Mouse (Mus musculus) cortical plate, adult 2 months (tissue): ENCODE results near the gene Zc3hc1. TPM values are rescaled to one million over a fixed set of nuclear protein-coding genes. Genes with fewer than 3 reads are reported as not detected.

Experiments
- H3K27ac ChIP-seq: fragments of 200-500 bp; 2 replicates; pipeline ENCODE4 v1.5.1; 2012; ENCODE audit warnings: low read length, control low read depth, inconsistent platforms; ENCODE audit not compliant: insufficient read depth
- H3K4me1 ChIP-seq: fragments of 200-500 bp; 2 replicates; pipeline ENCODE4 v1.6.1; 2011; ENCODE audit warnings: low read length; ENCODE audit not compliant: control insufficient read depth, insufficient read depth
- H3K4me3 ChIP-seq: fragments of 200-500 bp; 2 replicates; pipeline ENCODE4 v1.5.1; 2011; ENCODE audit warnings: mild to moderate bottlenecking, low read length, control low read depth; ENCODE audit not compliant: insufficient read depth
- CTCF ChIP-seq: fragments of 200-500 bp; IDR thresholded peaks from 2 replicates; pipeline ENCODE4 v1.5.1; 2011; ENCODE audit warnings: mild to moderate bottlenecking, control low read depth, low read length; ENCODE audit not compliant: insufficient read depth; ENCODE audit errors: extremely low read depth
- POLR2A ChIP-seq: fragments of 200-500 bp; IDR thresholded peaks from 2 replicates; pipeline ENCODE4 v1.6.1; 2011; ENCODE audit warnings: mild to moderate bottlenecking, low read length, control low read depth; ENCODE audit not compliant: insufficient read depth; ENCODE audit errors: extremely low read depth
- polyA plus RNA-seq: library from polyadenylated mRNA; depleted of rRNA; stranded (reverse); fragments of >200 nt; gene quantifications from 2 replicates; pipeline ENCODE4 v1.2.3, GENCODE M21; 2012; rRNA removed

Zc3hc1 gene
- 24.3 and 24.9 TPM in 2 replicates for polyA plus RNA-seq

DNA sequence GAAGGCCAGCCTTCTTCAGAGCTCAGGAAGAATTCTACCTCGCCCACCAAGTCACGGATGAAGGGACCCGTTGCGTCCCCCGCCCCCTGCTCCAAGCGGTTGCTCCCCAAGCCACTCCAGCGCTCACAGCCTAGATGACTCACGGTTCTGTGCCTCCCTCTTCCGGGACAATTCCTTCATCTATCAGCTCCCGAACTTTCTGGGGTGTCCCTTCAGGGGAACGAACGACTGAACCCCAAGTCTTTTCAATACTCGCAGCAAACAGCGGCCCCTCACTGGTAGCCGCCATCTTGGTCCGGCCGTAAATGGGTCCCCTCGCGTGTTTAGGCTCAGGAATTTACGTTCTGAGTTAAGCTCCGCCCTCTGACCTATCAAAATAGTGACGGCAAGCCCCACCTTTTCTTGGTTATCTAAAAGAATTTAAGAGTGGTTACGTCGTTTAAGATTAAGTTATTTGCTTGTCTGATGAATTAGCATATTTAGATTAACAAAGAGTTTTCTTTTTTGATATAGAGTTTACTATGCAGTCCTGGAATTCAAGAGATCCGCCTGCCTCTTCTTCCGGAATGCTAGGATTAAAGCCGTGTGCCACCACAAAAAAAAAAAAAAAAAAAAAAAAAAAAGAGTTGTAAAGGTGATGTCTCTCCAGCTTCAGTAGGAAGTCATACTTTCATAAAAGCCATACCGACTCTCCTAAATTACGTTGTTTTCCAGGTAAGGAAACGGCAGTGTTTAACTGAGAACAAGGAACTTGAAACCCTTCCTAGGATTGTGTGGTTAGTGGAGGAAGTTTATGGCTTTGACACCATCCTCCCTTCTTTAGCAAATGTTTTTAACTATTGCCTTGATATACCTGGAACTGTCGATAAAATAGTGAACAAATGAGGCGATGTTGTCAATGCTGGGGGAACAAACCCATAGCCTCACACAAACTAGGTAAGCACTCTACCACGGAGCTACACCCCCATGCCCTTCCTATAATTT, at the start of gene Zc3hc1:
Gene Zc3hc1 (minus strand): TSS at position 315 of the 984 bp plus-strand sequence.
- H3K27ac ChIP-seq, result no peak within 1 kb of the TSS
- H3K4me3 ChIP-seq, result peak within 1 kb of the TSS; percentile 70

GRCm38 (mm10) chr6:30439576-30439975, 48.7 kb upstream of the Zc3hc1 start:
- Histone ChIP-seq H3K27ac (no peak overlapping the region), H3K4me1 (no peaks in the 10 kb centered on the region; the same call in 1 of the 2 replicates), H3K4me3 (no peak overlapping the region)
- TF ChIP-seq CTCF (no peak), POLR2A (no peak)

More for the DNA sequence above, at the start of gene Zc3hc1:
- TF ChIP-seq CTCF (no peak), POLR2A (peak; percentile 80)
- no peaks in the 10 kb centered on the region for H3K4me1 ChIP-seq

- peaks cover 2% of the 10 kb centered on the region; the same call in 1 of the 2 replicates for H3K4me1 ChIP-seq
- no peak overlapping the region for H3K4me3 ChIP-seq
- no peak for TF ChIP-seq POLR2A
- TF ChIP-seq CTCF, result no peak
- H3K27ac ChIP-seq, result no peak overlapping the region
These were observed 46.2 kb upstream of the Zc3hc1 start for GRCm38 (mm10) chr6:30437054-30437453.

DNA sequence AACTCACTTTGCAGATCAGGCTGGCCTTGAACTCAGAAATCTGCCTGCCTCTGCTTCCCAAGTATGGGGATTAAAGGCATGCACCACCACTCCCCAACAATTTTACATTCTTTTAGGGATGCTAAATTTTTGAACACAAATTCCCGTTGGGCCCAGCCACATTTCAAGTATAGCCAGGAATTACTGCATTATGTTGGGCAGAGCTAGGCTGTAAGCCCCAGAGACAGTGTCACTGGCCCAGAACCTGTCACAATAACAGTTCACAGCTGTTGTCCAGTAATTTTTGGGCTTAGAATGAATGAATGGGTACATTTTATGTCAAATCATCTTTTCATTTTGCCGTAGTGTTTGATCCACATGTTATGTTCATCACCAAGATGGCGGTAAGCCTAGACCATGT, 45.6 kb upstream of the Zc3hc1 start:
- TF ChIP-seq POLR2A (no peak), CTCF (no peak)
- no peak overlapping the region for H3K27ac ChIP-seq
- H3K4me3 ChIP-seq, result no peak overlapping the region
- H3K4me1 ChIP-seq, result peaks cover 2% of the 10 kb centered on the region; the same call in 1 of the 2 replicates

DNA sequence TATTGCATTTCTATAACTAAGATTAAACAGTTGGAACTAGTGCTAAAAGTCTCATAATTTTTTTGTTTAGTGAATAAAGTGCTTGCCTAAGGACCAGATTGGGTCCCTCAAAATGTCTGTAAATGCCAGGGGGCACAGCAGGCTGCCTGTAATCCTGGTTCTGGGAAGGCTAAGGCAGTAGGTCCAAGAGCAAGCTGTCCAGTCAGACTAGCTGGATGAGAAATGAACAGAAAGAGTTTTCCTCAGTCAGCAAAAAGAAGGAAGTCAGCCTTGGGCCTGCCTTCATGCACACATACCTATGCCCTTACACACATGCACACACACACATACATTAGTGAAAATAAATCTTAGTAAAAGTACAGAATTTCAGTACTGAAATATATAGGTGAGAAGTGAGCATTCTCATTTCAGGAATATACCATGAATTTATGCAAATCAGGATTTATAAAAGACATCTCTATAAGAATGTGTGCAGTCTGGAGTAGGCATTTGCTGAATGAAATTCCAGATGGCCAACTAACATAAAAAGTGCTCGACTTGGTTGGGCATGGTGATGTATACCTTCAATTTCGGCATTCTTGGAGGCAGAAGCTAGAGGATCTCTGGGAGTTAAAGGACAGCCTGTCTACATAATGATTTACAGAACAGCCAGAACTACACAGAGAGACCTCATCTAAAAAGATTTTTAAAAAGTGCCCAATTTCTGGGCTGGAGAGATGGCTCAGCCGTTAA, 41.8 kb upstream of the Zc3hc1 start:
- H3K27ac ChIP-seq, result no peak overlapping the region
- no peak for TF ChIP-seq CTCF
- TF ChIP-seq POLR2A, result no peak
- H3K4me3 ChIP-seq, result no peak overlapping the region
- H3K4me1 ChIP-seq, result peaks cover 2% of the 10 kb centered on the region; the same call in 1 of the 2 replicates

DNA sequence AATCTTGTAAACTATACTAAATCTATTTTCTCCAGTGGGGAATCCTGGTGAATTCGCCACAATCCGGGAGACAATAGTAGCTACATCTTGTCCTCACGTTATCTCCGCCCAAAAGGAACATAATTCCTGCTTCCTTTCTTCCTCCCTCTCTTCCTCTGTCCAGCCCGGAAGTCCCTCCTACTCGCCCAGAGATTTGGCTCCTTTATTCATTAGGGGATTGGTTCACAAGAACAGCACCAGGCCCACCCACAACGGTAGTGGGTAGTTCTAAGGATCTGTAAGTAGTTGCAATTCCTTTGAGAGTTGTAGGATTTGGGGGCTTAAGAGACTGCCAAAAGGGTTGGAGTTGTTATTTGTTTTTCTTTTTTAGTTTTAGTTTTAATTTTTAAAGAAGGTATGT, 26.0 kb upstream of the Zc3hc1 start:
- H3K4me1 ChIP-seq, result no peaks in the 10 kb centered on the region
- TF ChIP-seq CTCF, result no peak
- TF ChIP-seq POLR2A, result no peak
- H3K27ac ChIP-seq, result no peak overlapping the region
- no peak overlapping the region for H3K4me3 ChIP-seq

GRCm38 (mm10) chr6:30416126-30416525, 25.3 kb upstream of the Zc3hc1 start:
- no peak for TF ChIP-seq POLR2A
- Histone ChIP-seq H3K4me1 (no peaks in the 10 kb centered on the region), H3K4me3 (no peak overlapping the region), H3K27ac (no peak overlapping the region)

GRCm38 (mm10) chr6:30411311-30411710, 20.5 kb upstream of the Zc3hc1 start:
- Histone ChIP-seq H3K4me3 (no peak overlapping the region), H3K27ac (no peak overlapping the region), H3K4me1 (no peaks in the 10 kb centered on the region; the same call in 1 of the 2 replicates)
- TF ChIP-seq CTCF (no peak), POLR2A (no peak)

GRCm38 (mm10) chr6:30409399-30410093, 18.7 kb upstream of the Zc3hc1 start:
- TF ChIP-seq POLR2A (no peak), CTCF (no peak)
- Histone ChIP-seq H3K27ac (no peak overlapping the region), H3K4me1 (peaks cover 2% of the 10 kb centered on the region), H3K4me3 (no peak overlapping the region)
